Comparison of ENCODE assay signal across 8 mouse cellular contexts in the genomic region with DNA sequence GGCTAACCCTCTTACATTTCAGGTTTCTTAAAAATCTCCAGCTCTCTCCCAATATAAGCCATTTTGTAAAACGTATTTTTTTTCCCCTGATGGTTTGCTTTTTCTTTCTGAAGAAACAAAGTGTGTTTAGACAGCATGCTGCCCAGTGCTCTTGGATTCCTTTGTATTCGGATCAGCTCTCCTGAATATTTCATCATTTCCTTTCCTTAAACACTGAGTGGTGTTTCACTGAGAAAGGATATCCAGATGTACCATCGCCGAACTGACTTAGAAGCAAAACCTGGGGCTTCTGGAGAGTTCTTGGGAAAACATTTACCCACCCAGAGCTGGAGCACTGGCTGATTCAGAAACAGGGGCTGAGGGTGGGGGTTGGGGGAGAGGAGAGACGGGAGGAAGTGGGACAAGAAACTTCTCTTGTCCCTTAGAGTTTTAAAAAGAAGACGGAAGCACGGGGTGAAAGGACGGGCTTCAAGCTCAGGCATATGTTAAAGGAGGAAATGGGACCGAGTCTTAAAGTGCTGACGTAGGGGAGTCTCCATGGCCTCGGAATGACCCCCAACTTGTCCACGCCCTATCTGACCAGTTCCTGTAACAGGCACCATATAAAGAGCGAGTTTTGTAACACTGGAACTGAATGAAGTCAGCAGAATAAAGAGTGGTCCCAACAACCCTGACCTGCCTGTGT.
DNase-seq lines count a peak whose midpoint lies in the region; ATAC-seq and TF ChIP-seq lines count a peak whose summit lies in the region.

No protein-coding gene starts in this region.

- TF ChIP-seq CTCF in gastrocnemius, adult 2 months (IDR thresholded peaks at IDR 0.05), result no peak
- TF ChIP-seq CTCF in ES-Bruce4 (IDR thresholded peaks at IDR 0.05; ENCODE audit: low read depth, low read length), result no peak

- H3K36me3 ChIP-seq in ES-Bruce4 (ENCODE audit: control insufficient read depth, insufficient read depth, low read length, poor library complexity, severe bottlenecking), result no peaks in the 10 kb centered on the region
- H3K36me3 ChIP-seq in heart, embryonic 12.5 days, result no peaks in the 10 kb centered on the region
- no peaks in the 10 kb centered on the region for H3K36me3 ChIP-seq in liver, embryonic 11.5 days (ENCODE audit: control insufficient read depth, insufficient read depth, low read length)
- H3K36me3 ChIP-seq in stomach, embryonic 15.5 days, result no peaks in the 10 kb centered on the region

- H3K9ac ChIP-seq in ES-Bruce4 (ENCODE audit: low read depth, poor library complexity, severe bottlenecking), result 0 out of 2 replicates have a peak overlapping the region, but pooled peaks have one; percentile 31
- H3K9ac ChIP-seq in heart, embryonic 12.5 days, result no peak overlapping the region
- H3K9ac ChIP-seq in liver, embryonic 11.5 days (ENCODE audit: low read depth, low read length), result 0 out of 2 replicates have a peak overlapping the region, but pooled peaks have one; percentile 12
- H3K9ac ChIP-seq in stomach, embryonic 15.5 days, result no peak overlapping the region

- H3K4me2 ChIP-seq in heart, embryonic 12.5 days, result 0 out of 2 replicates have a peak overlapping the region, but pooled peaks have one; percentile 19
- no peak overlapping the region for H3K4me2 ChIP-seq in liver, embryonic 11.5 days
- H3K4me2 ChIP-seq in stomach, embryonic 15.5 days, result no peak overlapping the region

- H3K4me3 ChIP-seq in gastrocnemius, adult 2 months, result 0 out of 2 replicates have a peak overlapping the region, but pooled peaks have one; percentile 5
- H3K4me3 ChIP-seq in ES-Bruce4 (ENCODE audit: low read depth, low read length), result no peak overlapping the region
- no peak overlapping the region for H3K4me3 ChIP-seq in heart, embryonic 12.5 days
- H3K4me3 ChIP-seq in liver, embryonic 11.5 days (ENCODE audit: low read depth, low read length), result no peak overlapping the region
- no peak overlapping the region for H3K4me3 ChIP-seq in stomach, embryonic 15.5 days (replicated peaks)

- intact Hi-C loops in gastrocnemius, adult 2 months (cut with DNase I), result no loop called here
- intact Hi-C loops in gastrocnemius, postnatal 36 days (cut with DNase I), result loop anchor here (5.0 kb wide), 1 partner anchor 86 kb away; no protein-coding TSS in a partner anchor

- no peak for TF ChIP-seq POLR2A in ES-Bruce4 (IDR thresholded peaks at IDR 0.05; ENCODE audit: insufficient read depth, low read length)

- peaks cover 18% of the 10 kb centered on the region for H3K4me1 ChIP-seq in ES-Bruce4 (ENCODE audit: control insufficient read depth, insufficient read depth, low read length)
- peaks cover 47% of the 10 kb centered on the region for H3K4me1 ChIP-seq in heart, embryonic 12.5 days (replicated peaks)
- H3K4me1 ChIP-seq in liver, embryonic 11.5 days (replicated peaks; ENCODE audit: control insufficient read depth, insufficient read depth, low read length), result peaks cover 38% of the 10 kb centered on the region
- peaks cover 40% of the 10 kb centered on the region for H3K4me1 ChIP-seq in stomach, embryonic 15.5 days

- no peaks in the 10 kb centered on the region for H3K9me3 ChIP-seq in ES-Bruce4 (replicated peaks; ENCODE audit: control insufficient read depth, insufficient read depth, low read length, poor library complexity, severe bottlenecking)
- H3K9me3 ChIP-seq in heart, embryonic 12.5 days (replicated peaks), result no peaks in the 10 kb centered on the region
- H3K9me3 ChIP-seq in liver, embryonic 11.5 days (ENCODE audit: control insufficient read depth, low read length), result no peaks in the 10 kb centered on the region
- H3K9me3 ChIP-seq in stomach, embryonic 15.5 days, result no peaks in the 10 kb centered on the region

- peak; percentile 66 for ATAC-seq in heart, embryonic 12.5 days (ENCODE audit: insufficient number of reproducible peaks, low FRiP score)
- 0 out of 2 replicates have a peak, but pooled peaks have one; percentile 10 for ATAC-seq in liver, embryonic 11.5 days (replicated peaks; ENCODE audit: low FRiP score)
- peak; percentile 38; the same call in 1 of the 2 replicates for ATAC-seq in stomach, embryonic 15.5 days (ENCODE audit: insufficient read depth, low FRiP score, low read depth)

- no peak for TF ChIP-seq EP300 in ES-Bruce4 (IDR thresholded peaks at IDR 0.05; ENCODE audit: insufficient read depth, low read depth, low read length)

- H3K27me3 ChIP-seq in ES-Bruce4 (ENCODE audit: control insufficient read depth, insufficient read depth, low read length, poor library complexity, severe bottlenecking), result no peaks in the 10 kb centered on the region
- no peaks in the 10 kb centered on the region for H3K27me3 ChIP-seq in heart, embryonic 12.5 days (replicated peaks)
- H3K27me3 ChIP-seq in liver, embryonic 11.5 days (replicated peaks; ENCODE audit: control insufficient read depth, insufficient read depth, low read length), result no peaks in the 10 kb centered on the region
- no peaks in the 10 kb centered on the region for H3K27me3 ChIP-seq in stomach, embryonic 15.5 days (replicated peaks)

- no peak for DNase-seq in gastrocnemius, adult 2 months
- DNase-seq in gastrocnemius, postnatal 36 days, result no peak
- DNase-seq in liver, embryonic 11.5 days (ENCODE audit: low spot score), result no peak
- DNase-seq in spleen, postnatal 4 days (ENCODE audit: low spot score in 2 of 2), result no peak
- DNase-seq in right cerebral cortex, adult 18-20 months, result no peak

- peak overlapping the region; percentile 79 for H3K27ac ChIP-seq in gastrocnemius, adult 2 months
- H3K27ac ChIP-seq in ES-Bruce4 (ENCODE audit: insufficient read depth, low read length), result 0 out of 2 replicates have a peak overlapping the region, but pooled peaks have one; percentile 17
- peak overlapping the region; percentile 69 for H3K27ac ChIP-seq in heart, embryonic 12.5 days (ENCODE audit: poor library complexity, severe bottlenecking)
- peak overlapping the region; percentile 28; the same call in 1 of the 2 replicates for H3K27ac ChIP-seq in liver, embryonic 11.5 days (ENCODE audit: low read depth, low read length)
- H3K27ac ChIP-seq in stomach, embryonic 15.5 days, result peak overlapping the region; percentile 77

- 39% methylated on average over 13 of the region's 13 CpGs for WGBS in heart, embryonic 12.5 days
- 44% methylated on average over 13 of the region's 13 CpGs for WGBS in liver, embryonic 11.5 days
- WGBS in stomach, embryonic 15.5 days, result 24% methylated on average over 13 of the region's 13 CpGs

Comparison
In these comparisons a context has a peak if more than half of its experiments do, and no peak if none do; other contexts are left out.
1. H3K27ac ChIP-seq: peak in every context shown above with its lines; median percentile 79 in gastrocnemius, adult 2 months; 77 in stomach, embryonic 15.5 days; 69 in heart, embryonic 12.5 days; 28 in liver, embryonic 11.5 days; 17 in ES-Bruce4.
2. H3K9ac ChIP-seq: peak in ES-Bruce4 (single experiment) and liver, embryonic 11.5 days (single experiment); none in heart, embryonic 12.5 days (single experiment) and stomach, embryonic 15.5 days (single experiment).
3. ATAC-seq: peak in every context shown above with its lines; median percentile 66 in heart, embryonic 12.5 days; 38 in stomach, embryonic 15.5 days; 10 in liver, embryonic 11.5 days.